Mouse (Mus musculus): ENCODE data around the gene Eng.

The Eng gene

GRCm38 (mm10) chr2:32644799-32645475 lies 1.5 kb upstream of the Eng start:
- no peak for DNase-seq

DNA sequence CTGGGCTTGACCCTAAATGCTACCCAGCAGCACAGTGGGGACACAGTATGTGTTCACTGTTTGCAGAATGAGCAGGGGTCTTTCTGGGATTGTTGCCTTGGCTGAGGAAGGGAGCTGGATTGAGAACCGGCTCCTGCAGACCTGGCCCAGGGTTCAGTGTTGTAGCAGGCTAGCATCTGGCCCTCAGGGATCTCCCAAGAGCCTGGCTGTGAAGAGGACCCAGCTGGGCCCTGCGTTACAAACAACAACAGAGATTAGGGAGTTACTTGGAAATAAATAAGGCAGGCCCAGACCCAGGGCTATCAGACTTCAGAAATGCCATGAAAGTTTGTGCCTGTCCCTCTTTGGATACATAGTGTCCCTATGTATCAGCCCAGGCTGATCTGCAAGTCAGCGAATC lies 748 bp upstream of the Eng start:
- no peak for DNase-seq

- DNase-seq: no peak
Observed at GRCm38 (mm10) chr2:32647366-32647765, 971 bp downstream of the Eng start.

GRCm38 (mm10) chr2:32653764-32654163 lies 7.4 kb downstream of the Eng start:
- no peak for DNase-seq

GRCm38 (mm10) chr2:32654743-32655393 lies 8.5 kb downstream of the Eng start:
- DNase-seq: no peak

DNA sequence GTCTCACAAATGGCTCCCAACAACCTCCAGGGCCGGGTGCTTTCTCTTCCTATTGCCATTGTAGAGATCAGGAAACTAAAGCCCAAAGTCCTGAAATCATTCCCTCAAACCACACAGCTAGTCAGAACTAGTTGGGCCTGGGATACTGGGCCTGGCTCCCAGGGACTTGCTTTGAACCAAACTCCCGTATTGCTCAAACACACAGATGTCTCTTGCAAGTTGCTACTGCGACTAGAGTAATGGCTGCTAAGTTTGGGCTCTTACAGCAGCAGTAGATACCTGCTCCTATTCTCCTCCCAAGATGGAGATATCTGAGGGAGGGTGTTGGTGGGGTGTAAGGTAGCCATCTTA lies 9.0 kb downstream of the Eng start:
- no peak for DNase-seq

- no peak for DNase-seq
Observed at GRCm38 (mm10) chr2:32655826-32656225, 9.4 kb downstream of the Eng start.

DNA sequence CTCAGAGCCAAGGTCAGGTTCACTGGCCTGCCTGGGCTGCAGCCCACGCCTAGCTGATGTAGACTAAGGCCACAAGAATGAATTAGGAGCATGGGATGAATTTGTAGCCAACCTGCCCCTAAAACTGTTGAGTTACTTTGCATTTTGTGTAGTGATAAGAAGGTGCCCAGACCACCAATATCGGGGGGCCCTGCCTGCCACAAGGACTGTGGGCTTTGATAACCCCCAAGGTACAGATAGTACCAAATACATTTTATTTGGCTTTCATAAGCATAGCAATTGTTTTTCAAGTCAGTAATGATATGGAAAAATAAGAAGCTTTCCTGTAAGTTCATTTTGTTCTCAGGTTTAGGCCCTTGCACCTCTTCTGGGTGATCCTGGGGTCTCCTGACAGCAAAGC lies 12.5 kb downstream of the Eng start:
- no peak for DNase-seq

DNA sequence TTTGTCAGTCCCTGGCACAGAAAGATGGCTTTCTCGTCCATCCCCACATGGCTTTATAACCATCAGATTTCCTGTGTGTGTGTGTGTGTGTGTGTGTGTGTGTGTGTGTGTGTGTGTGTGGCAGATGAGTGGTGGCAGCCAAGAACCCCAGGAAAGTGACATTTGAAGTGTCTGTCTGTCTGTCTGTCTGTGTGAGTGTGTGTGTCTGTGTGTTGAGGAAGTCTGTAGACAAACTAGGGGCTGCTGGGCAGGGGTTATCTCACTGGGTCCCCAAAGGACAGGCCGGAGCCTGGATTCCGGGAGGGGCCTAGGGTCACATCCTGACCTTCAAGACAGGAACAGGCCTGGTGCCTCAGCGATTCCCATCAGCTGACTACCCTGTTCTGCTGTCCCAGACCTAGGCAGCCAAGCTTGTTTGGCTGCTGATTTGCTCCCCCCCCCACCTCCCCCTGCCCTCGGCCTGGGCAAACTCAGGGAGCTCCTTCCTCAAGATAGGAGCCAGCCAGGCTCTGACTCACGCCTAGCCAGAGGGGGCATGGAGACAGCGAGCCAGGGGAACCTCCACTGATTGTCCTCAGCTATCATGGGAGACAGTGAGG lies 15.2 kb downstream of the Eng start:
- no peak for DNase-seq

GRCm38 (mm10) chr2:32662291-32662690 lies 15.9 kb downstream of the Eng start:
- no peak for DNase-seq

DNA sequence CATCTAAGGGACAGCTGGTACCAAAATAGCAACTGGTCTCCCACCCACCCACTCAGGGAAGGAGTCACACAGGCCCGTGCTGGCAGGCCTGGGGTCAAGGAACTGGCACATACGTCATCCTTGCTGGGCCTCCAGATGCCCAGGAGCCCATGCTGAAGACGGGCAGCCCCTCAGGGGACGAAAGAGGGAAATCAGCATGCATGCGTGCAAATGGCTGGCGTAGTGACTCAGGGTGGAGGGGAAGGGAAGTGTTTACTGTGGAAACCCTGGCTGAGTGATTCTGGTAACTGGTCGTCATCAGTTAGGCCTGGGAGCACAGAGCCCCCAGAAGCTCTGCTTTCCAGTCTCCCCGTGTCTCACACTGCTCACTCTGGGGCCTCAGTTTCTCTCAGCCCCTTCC lies 18.9 kb downstream of the Eng start:
- DNase-seq: no peak

GRCm38 (mm10) chr2:32665853-32666252 lies 19.5 kb downstream of the Eng start:
- DNase-seq: no peak

DNA sequence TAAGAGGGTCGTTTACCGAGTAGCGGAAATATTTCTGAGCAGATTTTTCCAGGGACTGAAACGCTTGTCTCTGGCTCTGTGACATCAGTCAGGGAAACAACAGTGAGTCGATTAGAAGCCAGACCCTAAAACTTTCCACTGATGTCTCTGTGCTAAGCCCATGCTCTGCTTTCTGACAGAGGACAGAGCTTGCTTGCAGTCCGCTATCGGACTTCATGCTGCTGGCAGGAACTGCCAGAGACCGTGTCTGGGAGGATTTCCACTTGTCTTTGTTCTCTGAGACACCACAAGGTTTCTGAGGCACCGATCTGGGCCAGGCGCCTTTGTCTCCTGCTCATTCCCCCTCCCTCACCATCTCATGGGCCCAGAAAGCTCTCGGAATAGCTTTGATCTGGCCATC lies 21.4 kb downstream of the Eng start:
- DNase-seq: no peak

GRCm38 (mm10) chr2:32668176-32668575 lies 21.8 kb downstream of the Eng start:
- no peak for DNase-seq

DNA sequence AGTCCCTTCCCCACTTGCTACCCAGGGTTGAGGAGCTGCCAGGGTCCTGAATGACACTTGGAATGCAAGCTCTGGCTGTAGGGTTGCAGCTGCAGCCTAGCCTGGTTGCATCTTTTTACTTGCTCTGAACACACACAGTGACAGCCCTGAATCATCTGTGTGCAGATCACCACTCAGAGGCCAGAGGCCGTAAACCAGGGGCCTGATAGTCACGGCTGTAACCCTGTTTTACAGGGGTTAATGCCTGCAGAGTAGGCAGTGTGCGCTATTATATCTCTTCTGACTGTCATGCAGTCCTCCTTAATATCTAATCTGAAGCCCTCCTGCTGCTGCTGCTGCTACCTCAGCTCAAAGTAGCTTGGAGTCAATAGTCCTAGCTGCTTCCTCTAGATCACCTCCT lies 23.5 kb downstream of the Eng start:
- DNase-seq: no peak

DNA sequence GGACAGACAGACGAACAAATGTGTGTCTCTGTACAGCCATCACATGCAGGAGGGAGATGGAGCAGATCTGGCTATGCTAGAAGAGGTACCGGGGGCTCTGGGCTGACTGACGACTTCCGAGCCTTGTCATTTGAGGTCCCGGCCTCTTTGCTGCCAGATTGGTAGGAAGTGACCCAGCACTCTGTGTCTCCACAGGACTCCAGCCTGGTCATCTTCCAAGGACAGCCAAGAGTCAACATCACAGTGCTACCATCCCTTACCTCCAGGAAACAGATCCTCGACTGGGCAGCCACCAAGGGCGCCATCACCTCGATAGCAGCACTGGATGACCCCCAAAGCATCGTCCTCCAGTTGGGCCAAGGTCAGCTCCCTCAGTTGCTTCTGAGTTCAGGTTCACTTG lies 24.8 kb downstream of the Eng start:
- DNase-seq: no peak

DNA sequence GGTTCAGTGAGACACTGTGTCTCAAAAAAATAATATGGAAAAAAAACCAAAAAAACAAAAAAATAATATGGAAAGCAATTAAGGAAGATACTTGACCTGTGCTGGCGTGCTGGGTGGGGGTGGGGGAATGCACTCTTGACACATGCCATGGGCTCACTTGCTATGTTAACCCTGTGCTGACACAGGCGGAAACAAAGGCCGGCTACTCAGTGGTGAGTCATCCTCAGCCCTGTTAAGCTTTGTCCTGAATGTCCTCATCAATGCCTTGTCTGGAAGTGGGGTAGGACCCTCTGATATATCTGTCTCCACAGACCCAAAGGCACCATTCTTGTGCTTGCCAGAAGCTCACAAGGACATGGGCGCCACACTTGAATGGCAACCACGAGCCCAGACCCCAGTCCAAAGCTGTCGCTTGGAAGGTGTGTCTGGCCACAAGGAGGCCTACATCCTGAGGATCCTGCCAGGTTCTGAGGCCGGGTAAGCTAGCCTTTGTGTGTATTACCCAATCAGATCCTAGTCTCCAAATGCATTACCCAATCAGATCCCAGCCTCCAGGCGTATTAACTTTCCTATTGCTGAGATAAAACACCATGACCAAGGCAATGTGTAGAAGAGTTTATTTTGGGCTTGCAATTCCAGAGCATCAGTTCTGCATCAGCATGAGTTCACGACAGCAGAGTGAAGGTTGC lies 25.7 kb downstream of the Eng start:
- DNase-seq: no peak

- no peak for DNase-seq
Observed at GRCm38 (mm10) chr2:32673176-32673917, 27.0 kb downstream of the Eng start.

- no peak for DNase-seq
Observed at GRCm38 (mm10) chr2:32676821-32677220, 30.4 kb downstream of the Eng start.

DNA sequence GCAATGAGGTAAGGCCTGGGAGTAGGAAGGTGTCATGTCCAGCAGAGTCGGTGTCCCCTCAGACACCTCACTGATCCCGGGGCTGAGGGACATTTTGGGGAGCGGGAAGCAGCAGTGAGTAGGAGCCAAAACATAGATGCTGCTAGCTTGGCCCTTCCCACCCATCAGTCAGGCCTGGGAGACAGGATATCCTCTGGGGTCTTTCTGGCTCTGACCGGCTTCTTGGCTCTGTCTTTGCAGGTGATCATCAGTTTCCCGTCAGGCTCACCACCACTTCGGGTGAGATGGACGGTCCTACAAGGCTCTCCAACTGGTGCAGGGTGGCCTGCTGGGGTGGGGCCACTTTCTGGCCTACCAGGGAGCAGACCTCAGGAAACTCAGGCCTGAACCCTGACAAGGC lies 31.3 kb downstream of the Eng start:
- no peak for DNase-seq

DNA sequence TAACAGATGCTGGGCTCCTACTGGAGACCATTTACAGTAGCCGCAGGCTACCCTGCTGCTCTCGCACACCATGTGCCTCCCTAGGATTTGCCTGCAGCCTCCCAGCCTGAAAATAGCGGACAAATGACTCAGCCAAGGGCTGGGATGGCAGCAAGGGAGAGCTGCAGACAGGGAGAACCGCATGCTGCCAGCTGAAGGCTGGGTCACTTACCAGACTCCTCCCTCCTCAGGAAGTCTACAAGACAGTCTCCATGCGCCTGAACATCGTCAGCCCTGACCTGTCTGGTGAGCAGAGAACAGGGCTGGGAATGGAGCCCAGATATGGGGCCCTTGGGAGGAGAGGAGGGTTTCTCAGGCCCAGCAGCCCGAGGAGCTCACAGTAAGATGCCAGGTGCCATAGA lies 33.7 kb downstream of the Eng start:
- no peak for DNase-seq

DNA sequence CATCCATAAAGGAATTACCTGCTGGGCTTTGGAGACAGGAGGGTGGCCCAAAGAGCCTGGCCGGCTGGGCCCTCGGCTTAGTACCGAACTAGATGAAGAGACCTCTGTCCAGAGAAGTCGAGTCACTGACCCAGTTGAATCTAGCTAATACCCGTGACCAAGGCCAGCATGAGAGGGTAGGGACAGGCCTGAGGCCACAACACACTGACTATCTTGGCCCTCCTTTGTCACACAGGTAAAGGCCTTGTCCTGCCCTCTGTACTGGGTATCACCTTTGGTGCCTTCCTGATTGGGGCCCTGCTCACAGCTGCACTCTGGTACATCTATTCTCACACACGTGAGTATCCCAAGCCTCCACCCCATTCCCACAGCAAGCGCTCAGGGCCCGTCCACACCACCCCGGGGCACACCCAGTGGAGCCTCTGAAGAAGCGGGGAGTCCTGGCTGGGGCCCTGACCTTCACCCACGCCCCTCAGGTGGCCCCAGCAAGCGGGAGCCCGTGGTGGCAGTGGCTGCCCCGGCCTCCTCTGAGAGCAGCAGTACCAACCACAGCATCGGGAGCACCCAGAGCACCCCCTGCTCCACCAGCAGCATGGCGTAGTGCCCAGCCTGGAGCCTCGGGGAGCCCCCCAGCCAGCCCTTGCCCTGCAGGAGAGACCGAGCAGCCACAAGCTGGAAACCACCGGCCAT lies 34.7 kb downstream of the Eng start:
- DNase-seq: no peak

DNA sequence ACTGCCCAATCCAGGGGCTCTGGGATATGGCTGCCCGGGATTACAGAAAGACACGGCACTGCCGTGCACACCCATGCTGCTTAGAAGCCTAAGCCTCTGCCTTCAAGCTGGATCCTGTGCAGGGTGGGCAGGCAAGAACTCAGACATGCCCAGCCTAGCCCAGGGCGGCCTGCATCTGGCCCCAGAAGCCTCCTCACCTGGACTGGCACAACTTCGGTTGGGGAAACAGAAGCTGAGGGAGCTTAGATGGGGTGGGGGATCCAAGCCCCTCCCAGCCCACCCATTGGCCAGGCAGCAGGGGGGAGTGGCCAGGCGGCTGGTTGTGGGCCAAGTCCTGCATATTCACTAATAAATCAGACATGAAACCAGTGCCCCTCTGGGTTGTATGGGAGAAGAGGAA lies 35.4 kb downstream of the Eng start:
- DNase-seq: no peak
